Mouse (Mus musculus): ENCODE results near the gene H2afv.

GRCm38 (mm10) chr11:6402515-6403510 is 41.4 kb downstream of the H2afv start:
- TF ChIP-seq POLR2A (IDR thresholded peaks at IDR 0.05; ENCODE audit: insufficient read depth, low read depth, low read length) (no peak), CTCF (IDR thresholded peaks at IDR 0.05; ENCODE audit: insufficient read depth, low read depth, low read length) (peak; percentile 41; the same call in 1 of the 2 replicates)

Measured in olfactory bulb, adult 2 months (tissue).